Mouse (Mus musculus) neural tube, embryonic 12.5 days (tissue): ENCODE measurements around the gene Plxdc1. TPM values are rescaled to one million over a fixed set of nuclear protein-coding genes. Genes with fewer than 3 reads are reported as not detected.

Experiments used
- ATAC-seq: fragments of 200-750 bp; cut with Nextera tagmentation; 2 replicates; pipeline ENCODE4 v1.8.0; 2017; ENCODE audit warnings: low read depth, mild to moderate bottlenecking, moderate TSS enrichment, moderate library complexity; ENCODE audit not compliant: low FRiP score
- H3K27ac ChIP-seq: fragments of 300-500 bp; sonication (generic); 2 replicates; pipeline ENCODE4 v1.5.1; 2016
- H3K27me3 ChIP-seq: fragments of 300-500 bp; sonication (generic); replicated peaks from 2 replicates; pipeline ENCODE4 v1.6.1; 2016; ENCODE audit warnings: mild to moderate bottlenecking
- H3K36me3 ChIP-seq: fragments of 300-500 bp; sonication (generic); 2 replicates; pipeline ENCODE4 v1.6.1; 2016; ENCODE audit warnings: mild to moderate bottlenecking
- H3K4me1 ChIP-seq: fragments of 300-500 bp; sonication (generic); 2 replicates; pipeline ENCODE4 v1.6.1; 2016
- H3K4me2 ChIP-seq: fragments of 300-500 bp; sonication (generic); replicated peaks from 2 replicates; pipeline ENCODE4 v1.6.1; 2016; ENCODE audit warnings: mild to moderate bottlenecking
- H3K4me3 ChIP-seq: fragments of 300-500 bp; sonication (generic); 2 replicates; pipeline ENCODE4 v1.5.1; 2016
- H3K9ac ChIP-seq: fragments of 300-500 bp; sonication (generic); 2 replicates; pipeline ENCODE4 v1.6.1; 2016; ENCODE audit warnings: mild to moderate bottlenecking
- H3K9me3 ChIP-seq: fragments of 300-500 bp; sonication (generic); 2 replicates; pipeline ENCODE4 v1.6.1; 2016; ENCODE audit warnings: mild to moderate bottlenecking
- WGBS: fragments of 180-500 bp; shearing (Covaris S2); methylation state at CpG from one replicate; pipeline ENCODE4 v1.1.7; 2016; 5-methylcytosine and 5-hydroxymethylcytosine counted together
- polyA plus RNA-seq: library from polyadenylated mRNA; unstranded; fragments of >200 nt; fragmentation: Nextera tagmentation; extraction: Ambion mirVana; gene quantifications from 2 replicates; pipeline ENCODE4 v1.2.1, GENCODE M21; 2016

Plxdc1 gene
- polyA plus RNA-seq, 1 experiment from 2014 or later: 0.24 TPM

GRCm38 (mm10) chr11:97982721-97983120 is 3.5 kb downstream of the Plxdc1 start:
- Histone ChIP-seq H3K4me3 (no peak overlapping the region), H3K9ac (no peak overlapping the region)

GRCm38 (mm10) chr11:97980531-97980966 is 5.7 kb downstream of the Plxdc1 start:
- Histone ChIP-seq H3K27me3 (peaks cover 19% of the 10 kb centered on the region), H3K4me1 (0 out of 2 replicates have a peak, but pooled peaks cover 2% of the 10 kb centered on the region), H3K4me3 (no peak overlapping the region), H3K9ac (no peak overlapping the region), H3K27ac (no peak overlapping the region), H3K36me3 (no peaks in the 10 kb centered on the region), H3K9me3 (no peaks in the 10 kb centered on the region), H3K4me2 (no peak overlapping the region)
- ATAC-seq: no peak
- 69% methylated on average over 9 of the region's 9 CpGs for WGBS

More at GRCm38 (mm10) chr11:97982721-97983120, 3.5 kb downstream of the Plxdc1 start:
- Histone ChIP-seq H3K9me3 (no peaks in the 10 kb centered on the region), H3K27me3 (peaks cover 35% of the 10 kb centered on the region), H3K4me2 (no peak overlapping the region), H3K4me1 (peaks cover 16% of the 10 kb centered on the region), H3K36me3 (no peaks in the 10 kb centered on the region), H3K27ac (no peak overlapping the region)
- 88% methylated on average over 9 of the region's 9 CpGs for WGBS
- ATAC-seq: no peak

GRCm38 (mm10) chr11:97979824-97980495 is 6.3 kb downstream of the Plxdc1 start:
- H3K27ac ChIP-seq: no peak overlapping the region
- no peaks in the 10 kb centered on the region for H3K36me3 ChIP-seq
- no peak overlapping the region for H3K4me2 ChIP-seq
- no peak for ATAC-seq
- H3K4me1 ChIP-seq: 0 out of 2 replicates have a peak, but pooled peaks cover 2% of the 10 kb centered on the region
- H3K9me3 ChIP-seq: no peaks in the 10 kb centered on the region
- 73% methylated on average over 10 of the region's 10 CpGs for WGBS
- H3K4me3 ChIP-seq: no peak overlapping the region
- H3K27me3 ChIP-seq: peaks cover 13% of the 10 kb centered on the region
- H3K9ac ChIP-seq: no peak overlapping the region

GRCm38 (mm10) chr11:97978392-97978791 is 7.9 kb downstream of the Plxdc1 start:
- Histone ChIP-seq H3K9ac (no peak overlapping the region), H3K27me3 (no peaks in the 10 kb centered on the region; the same call in 1 of the 2 replicates), H3K4me3 (no peak overlapping the region), H3K36me3 (no peaks in the 10 kb centered on the region), H3K9me3 (no peaks in the 10 kb centered on the region), H3K27ac (no peak overlapping the region), H3K4me1 (0 out of 2 replicates have a peak, but pooled peaks cover 2% of the 10 kb centered on the region), H3K4me2 (no peak overlapping the region)
- 89% methylated on average over 13 of the region's 13 CpGs for WGBS
- ATAC-seq: no peak

- Histone ChIP-seq H3K27ac (no peak overlapping the region), H3K4me2 (no peak overlapping the region), H3K9me3 (no peaks in the 10 kb centered on the region), H3K9ac (no peak overlapping the region), H3K27me3 (no peaks in the 10 kb centered on the region; the same call in 1 of the 2 replicates), H3K36me3 (no peaks in the 10 kb centered on the region), H3K4me3 (no peak overlapping the region), H3K4me1 (0 out of 2 replicates have a peak, but pooled peaks cover 2% of the 10 kb centered on the region)
- no peak for ATAC-seq
- WGBS: 86% methylated on average over 5 of the region's 5 CpGs
Observed at GRCm38 (mm10) chr11:97977797-97978196, 8.4 kb downstream of the Plxdc1 start.

- H3K4me3 ChIP-seq: no peak overlapping the region
- no peaks in the 10 kb centered on the region; the same call in 1 of the 2 replicates for H3K27me3 ChIP-seq
- H3K4me1 ChIP-seq: no peaks in the 10 kb centered on the region
- H3K4me2 ChIP-seq: no peak overlapping the region
- WGBS: 87% methylated on average over 5 of the region's 5 CpGs
- ATAC-seq: no peak
- no peak overlapping the region for H3K27ac ChIP-seq
- no peaks in the 10 kb centered on the region for H3K36me3 ChIP-seq
- H3K9ac ChIP-seq: no peak overlapping the region
- no peaks in the 10 kb centered on the region for H3K9me3 ChIP-seq
Observed at GRCm38 (mm10) chr11:97974746-97975145, 11.5 kb downstream of the Plxdc1 start.

GRCm38 (mm10) chr11:97974141-97974540 is 12.1 kb downstream of the Plxdc1 start:
- ATAC-seq: no peak

GRCm38 (mm10) chr11:97972434-97972833 is 13.8 kb downstream of the Plxdc1 start:
- Histone ChIP-seq H3K4me2 (no peak overlapping the region), H3K9me3 (no peaks in the 10 kb centered on the region), H3K4me1 (no peaks in the 10 kb centered on the region), H3K27me3 (no peaks in the 10 kb centered on the region; the same call in 1 of the 2 replicates), H3K36me3 (no peaks in the 10 kb centered on the region), H3K9ac (no peak overlapping the region), H3K4me3 (no peak overlapping the region), H3K27ac (no peak overlapping the region)
- 70% methylated on average over 2 of the region's 2 CpGs for WGBS
- ATAC-seq: no peak

More at GRCm38 (mm10) chr11:97974141-97974540, 12.1 kb downstream of the Plxdc1 start:
- no peaks in the 10 kb centered on the region for H3K36me3 ChIP-seq
- WGBS: 88% methylated on average over 5 of the region's 5 CpGs
- H3K9me3 ChIP-seq: no peaks in the 10 kb centered on the region
- H3K27ac ChIP-seq: no peak overlapping the region
- no peak overlapping the region for H3K4me2 ChIP-seq
- no peak overlapping the region for H3K9ac ChIP-seq
- H3K4me3 ChIP-seq: no peak overlapping the region
- H3K4me1 ChIP-seq: no peaks in the 10 kb centered on the region
- H3K27me3 ChIP-seq: no peaks in the 10 kb centered on the region; the same call in 1 of the 2 replicates

- Histone ChIP-seq H3K27me3 (no peaks in the 10 kb centered on the region; the same call in 1 of the 2 replicates), H3K9ac (no peak overlapping the region), H3K9me3 (no peaks in the 10 kb centered on the region), H3K4me3 (no peak overlapping the region), H3K36me3 (no peaks in the 10 kb centered on the region), H3K27ac (no peak overlapping the region), H3K4me2 (no peak overlapping the region), H3K4me1 (no peaks in the 10 kb centered on the region)
- WGBS: 41% methylated on average over 7 of the region's 7 CpGs
- ATAC-seq: no peak
Observed at GRCm38 (mm10) chr11:97971232-97971631, 15.0 kb downstream of the Plxdc1 start.

GRCm38 (mm10) chr11:97970771-97971170 is 15.5 kb downstream of the Plxdc1 start:
- H3K4me2 ChIP-seq: no peak overlapping the region
- H3K27ac ChIP-seq: no peak overlapping the region
- no peaks in the 10 kb centered on the region for H3K9me3 ChIP-seq
- H3K36me3 ChIP-seq: no peaks in the 10 kb centered on the region
- H3K9ac ChIP-seq: no peak overlapping the region
- no peaks in the 10 kb centered on the region for H3K4me1 ChIP-seq
- no peaks in the 10 kb centered on the region; the same call in 1 of the 2 replicates for H3K27me3 ChIP-seq
- ATAC-seq: no peak
- 89% methylated on average over 7 of the region's 7 CpGs for WGBS
- no peak overlapping the region for H3K4me3 ChIP-seq

GRCm38 (mm10) chr11:97968385-97968784 is 17.9 kb downstream of the Plxdc1 start:
- ATAC-seq: no peak
- WGBS: 88% methylated on average over 5 of the region's 5 CpGs
- Histone ChIP-seq H3K36me3 (no peaks in the 10 kb centered on the region), H3K9ac (no peak overlapping the region), H3K4me2 (no peak overlapping the region), H3K4me1 (no peaks in the 10 kb centered on the region), H3K27me3 (no peaks in the 10 kb centered on the region), H3K27ac (no peak overlapping the region), H3K4me3 (no peak overlapping the region), H3K9me3 (no peaks in the 10 kb centered on the region)

GRCm38 (mm10) chr11:97967114-97967513 is 19.1 kb downstream of the Plxdc1 start:
- no peaks in the 10 kb centered on the region for H3K27me3 ChIP-seq
- no peaks in the 10 kb centered on the region for H3K4me1 ChIP-seq
- H3K9ac ChIP-seq: no peak overlapping the region
- H3K9me3 ChIP-seq: no peaks in the 10 kb centered on the region
- WGBS: 55% methylated on average over 2 of the region's 2 CpGs
- H3K4me2 ChIP-seq: no peak overlapping the region
- H3K36me3 ChIP-seq: no peaks in the 10 kb centered on the region
- ATAC-seq: no peak
- no peak overlapping the region for H3K4me3 ChIP-seq
- H3K27ac ChIP-seq: no peak overlapping the region

GRCm38 (mm10) chr11:97960907-97961306 is 25.3 kb downstream of the Plxdc1 start:
- WGBS: 73% methylated on average over 1 of the region's 1 CpGs
- H3K9me3 ChIP-seq: no peaks in the 10 kb centered on the region
- ATAC-seq: no peak
- no peak overlapping the region for H3K9ac ChIP-seq
- no peaks in the 10 kb centered on the region for H3K27me3 ChIP-seq
- H3K36me3 ChIP-seq: no peaks in the 10 kb centered on the region
- H3K4me2 ChIP-seq: no peak overlapping the region
- H3K4me1 ChIP-seq: peaks cover 11% of the 10 kb centered on the region
- no peak overlapping the region for H3K27ac ChIP-seq
- H3K4me3 ChIP-seq: no peak overlapping the region
